Mouse (Mus musculus): Measurements from ENCODE around the gene Mlx.
A peak's percentile ranks its signal among the peaks of the same experiment; 100 is the strongest.
"Not testable (repeated sequence)": the region's sequence is repeated elsewhere in the genome, so short reads cannot be mapped to it uniquely, and the experiment has no call there.

Mlx gene

DNA sequence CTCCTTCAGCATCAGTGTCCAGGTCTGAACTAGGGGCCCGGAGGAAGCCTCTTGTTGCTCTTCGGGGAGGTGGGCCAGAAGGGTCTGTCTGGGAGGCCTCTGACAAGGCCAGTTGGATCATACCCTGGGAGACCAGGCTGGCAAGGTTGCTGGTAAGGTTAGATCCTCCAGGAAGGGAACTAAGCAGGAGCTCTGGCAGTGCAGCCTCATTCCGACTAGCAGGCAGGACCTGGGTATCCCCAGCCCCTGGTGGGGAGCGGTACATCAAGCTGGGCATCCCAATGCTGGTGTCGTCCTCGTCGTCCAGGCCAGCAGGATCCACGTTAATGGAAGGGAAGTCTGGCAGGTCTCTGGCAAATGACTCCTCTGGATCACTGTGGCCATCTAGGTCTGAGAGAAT, 11.2 kb downstream of the Mlx start:
- DNase-seq (ENCODE audit: low read depth, low spot score), result no peak

DNA sequence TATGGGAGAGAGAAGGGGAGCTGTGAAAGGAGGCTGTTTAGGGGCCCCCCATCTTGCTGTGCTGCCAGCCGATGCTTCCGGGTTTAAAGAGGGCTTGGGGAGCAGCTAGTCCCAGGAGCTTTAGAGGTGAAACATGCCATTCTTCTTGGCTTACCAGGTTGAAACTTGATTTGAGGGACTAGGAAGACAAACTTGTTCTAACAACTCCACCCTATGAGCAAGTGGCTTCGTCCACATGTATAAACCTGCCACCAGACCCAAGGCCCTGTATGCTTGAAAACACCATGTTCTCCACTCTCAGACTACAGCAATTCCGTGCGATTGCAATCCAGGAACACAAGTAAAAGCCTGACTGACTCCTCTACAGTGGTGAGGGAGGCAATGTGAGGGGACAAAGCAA, 15.9 kb downstream of the Mlx start:
- no peak for DNase-seq (ENCODE audit: low read depth, low spot score)

DNA sequence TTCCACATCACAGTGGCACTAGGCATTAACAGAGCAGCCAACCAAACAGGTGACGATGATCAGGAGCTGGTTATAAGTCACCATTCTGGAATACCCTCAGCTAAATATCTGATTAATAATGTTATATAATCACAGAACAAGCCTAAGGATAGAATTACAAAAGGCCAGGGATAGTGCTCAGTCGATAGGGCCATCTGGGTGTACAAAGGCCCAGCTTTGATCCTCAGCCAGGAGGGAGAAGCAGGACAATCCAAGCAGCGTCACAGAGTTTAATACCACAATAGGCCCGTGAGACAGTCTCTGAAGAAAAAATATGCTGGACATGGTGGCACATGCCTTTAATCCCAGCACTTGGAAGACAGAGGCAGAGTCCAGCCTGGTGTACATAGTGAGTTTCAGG, 22.3 kb downstream of the Mlx start:
- no peak for DNase-seq (ENCODE audit: low read depth, low spot score)

DNA sequence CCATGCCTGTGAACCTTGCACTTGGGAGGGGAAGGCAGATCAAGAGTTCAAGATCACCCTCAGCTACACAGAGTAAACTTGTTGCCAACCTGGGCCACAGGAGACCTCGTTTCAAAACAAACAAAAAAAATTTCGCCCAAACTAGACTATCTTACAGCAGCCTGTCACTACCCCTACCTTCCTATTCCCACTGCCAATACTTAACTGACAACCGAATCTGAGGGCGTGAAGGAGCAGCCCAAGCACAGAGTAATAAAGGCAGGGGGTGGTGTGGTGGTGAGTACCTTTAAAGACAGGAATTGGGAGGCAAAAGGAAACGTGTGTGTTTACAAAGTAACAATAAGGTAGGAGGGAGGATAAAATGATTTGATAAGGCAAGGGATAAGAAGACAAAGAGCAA, 23.6 kb downstream of the Mlx start:
- DNase-seq (ENCODE audit: low read depth, low spot score), result no peak

DNA sequence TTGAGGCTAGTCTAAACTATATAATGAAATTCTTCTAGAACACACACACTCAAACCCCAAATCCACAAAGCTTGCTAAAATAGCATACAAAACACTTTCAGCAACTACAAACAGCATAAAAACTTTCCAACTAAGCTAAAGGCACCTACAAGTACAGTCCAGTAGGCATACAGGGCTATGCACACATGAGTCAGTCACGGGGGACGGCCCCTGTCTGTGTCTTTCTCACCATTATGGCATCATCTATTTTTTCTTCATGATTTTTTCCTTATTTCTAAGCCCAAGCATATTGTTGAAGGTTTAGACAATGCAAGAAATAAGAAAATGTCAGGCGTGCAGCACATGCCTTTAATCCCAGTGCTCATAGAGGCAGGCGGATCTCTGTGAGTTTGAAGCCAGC, 24.1 kb downstream of the Mlx start:
- DNase-seq (ENCODE audit: low read depth, low spot score), result no peak

DNA sequence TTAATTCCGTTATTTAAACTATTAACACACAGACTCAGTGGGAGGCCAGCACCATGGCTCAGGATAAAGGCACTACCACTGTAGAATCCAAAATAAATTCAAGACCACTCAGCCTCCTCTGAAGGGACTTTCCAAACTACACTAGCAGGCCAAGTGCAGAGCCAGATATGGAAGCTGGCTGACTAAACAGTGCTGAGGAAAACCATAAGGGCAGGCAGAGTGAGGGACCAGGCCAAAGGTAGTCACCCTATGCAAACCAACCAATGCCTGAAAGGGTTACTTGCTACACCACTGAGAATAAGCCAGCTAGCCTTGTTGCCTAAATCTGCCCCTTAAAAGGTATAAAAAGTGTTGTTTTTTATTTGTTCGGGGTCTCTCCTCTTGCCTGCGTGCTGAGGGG, 25.1 kb downstream of the Mlx start:
- no peak for DNase-seq (ENCODE audit: low read depth, low spot score)

DNA sequence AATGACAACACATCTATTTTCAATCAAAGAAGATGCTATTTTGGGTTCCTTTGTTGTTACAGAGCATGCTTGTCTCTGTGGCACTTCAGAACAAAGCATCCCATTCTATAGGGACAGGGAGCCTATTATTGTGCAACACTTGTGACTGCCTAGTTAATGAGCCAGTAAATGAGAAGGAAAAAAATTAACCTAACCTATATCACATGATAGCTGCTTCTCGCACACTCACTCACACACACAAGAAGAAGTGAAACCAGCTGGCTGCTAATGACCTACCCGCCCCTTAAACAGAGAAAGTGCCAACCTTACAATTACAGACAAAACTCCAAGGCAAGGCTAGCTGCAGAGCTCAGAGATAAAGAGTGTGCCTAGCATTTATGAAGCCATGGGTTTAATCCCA, 28.5 kb downstream of the Mlx start:
- DNase-seq (ENCODE audit: low read depth, low spot score), result no peak

DNA sequence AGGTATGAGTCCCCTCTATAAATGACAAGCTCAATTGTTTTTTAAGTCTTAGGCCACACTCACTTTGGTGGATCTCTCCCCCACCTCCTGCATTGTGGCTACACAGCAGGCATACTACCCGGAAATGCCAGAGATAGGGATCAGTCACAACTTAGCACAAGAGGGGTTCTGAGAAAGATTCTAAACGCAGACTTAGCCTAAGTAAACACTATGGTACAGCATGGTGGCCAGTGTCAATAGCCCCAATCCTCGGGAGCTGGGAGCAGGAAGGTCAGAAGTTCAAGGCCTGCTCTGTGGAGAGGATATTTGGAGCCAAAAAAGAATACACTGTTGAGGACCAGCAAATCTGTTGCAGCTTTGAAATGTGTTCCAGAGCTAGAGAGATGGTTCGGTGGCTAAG, 31.0 kb downstream of the Mlx start:
- no peak for DNase-seq (ENCODE audit: low read depth, low spot score)

DNA sequence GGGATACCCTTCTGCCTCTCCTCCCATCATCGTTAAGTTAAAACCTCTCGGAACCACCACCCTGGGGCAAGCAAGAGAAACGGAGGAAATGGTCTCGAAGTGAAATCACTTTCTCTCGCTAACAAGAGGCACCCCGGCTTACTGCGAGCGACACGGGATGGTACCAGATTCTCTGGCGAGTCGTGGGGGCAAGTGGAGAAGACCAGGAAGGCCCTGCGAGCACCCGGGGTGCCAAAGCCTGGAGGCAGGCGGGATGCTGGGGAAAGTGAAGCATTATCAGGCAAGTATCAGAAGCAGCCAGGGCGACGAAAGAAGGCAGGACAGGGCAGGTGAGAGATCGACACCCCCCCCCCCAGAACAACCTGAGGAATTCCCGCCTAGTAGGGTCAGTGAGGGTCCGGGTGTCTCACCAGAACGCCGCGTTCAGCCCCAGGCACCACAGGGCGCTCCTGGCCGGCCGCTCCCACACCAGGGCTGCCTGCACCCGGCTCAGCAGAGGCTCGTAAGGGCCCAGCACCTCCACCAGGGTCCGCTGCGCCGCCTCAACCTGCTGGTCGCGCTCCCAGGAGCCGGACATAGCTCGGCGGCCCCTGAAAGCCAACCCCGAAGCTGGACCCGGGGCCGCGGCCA, 32.2 kb downstream of the Mlx start:
- no peak for DNase-seq (ENCODE audit: low read depth, low spot score)

DNA sequence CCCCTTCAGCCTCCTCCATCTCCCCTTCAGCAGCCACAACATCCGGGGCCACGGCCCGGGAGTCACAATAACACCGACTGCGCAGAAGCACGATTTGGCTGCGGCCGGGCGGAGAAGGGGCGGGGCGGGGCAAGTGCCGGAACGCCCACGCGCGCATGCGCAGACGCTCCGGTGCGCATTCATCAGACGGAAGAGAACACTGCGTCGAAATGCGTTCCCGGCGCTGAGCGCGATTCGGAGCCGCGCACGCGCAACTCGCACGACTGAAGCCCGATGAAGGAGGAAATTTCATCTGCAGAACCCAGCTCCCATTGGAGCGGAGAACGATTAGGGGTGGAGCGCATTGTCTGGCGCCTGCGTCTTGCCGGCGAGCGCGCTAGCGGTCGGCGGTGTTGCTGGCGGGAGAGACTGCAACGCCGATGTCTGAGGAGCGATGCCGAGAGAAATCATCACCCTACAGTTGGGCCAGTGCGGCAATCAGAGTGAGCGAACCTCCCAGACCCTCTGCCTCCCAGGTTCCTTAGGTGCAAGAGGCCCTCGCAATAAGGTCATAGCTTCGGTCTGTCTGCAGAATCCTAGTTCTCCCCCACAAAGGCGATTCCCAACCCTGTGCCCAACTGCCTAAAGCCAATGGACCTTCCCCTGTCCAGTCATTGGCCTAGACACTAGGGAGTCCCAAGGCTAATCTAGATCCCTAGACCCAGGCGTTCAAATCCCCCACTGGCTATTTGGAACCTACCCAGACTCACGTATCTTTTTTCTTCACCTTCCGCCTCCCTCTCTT, 32.9 kb downstream of the Mlx start, which contains the start of the genes Retreg3 and Tubg1:
Gene Retreg3, minus strand, starts transcription at position 133 of the 784 bp plus-strand sequence.
Gene Tubg1, plus strand, starts transcription at position 178 of the 784 bp plus-strand sequence.
- DNase-seq (ENCODE audit: low read depth, low spot score), result peak; percentile 100

DNA sequence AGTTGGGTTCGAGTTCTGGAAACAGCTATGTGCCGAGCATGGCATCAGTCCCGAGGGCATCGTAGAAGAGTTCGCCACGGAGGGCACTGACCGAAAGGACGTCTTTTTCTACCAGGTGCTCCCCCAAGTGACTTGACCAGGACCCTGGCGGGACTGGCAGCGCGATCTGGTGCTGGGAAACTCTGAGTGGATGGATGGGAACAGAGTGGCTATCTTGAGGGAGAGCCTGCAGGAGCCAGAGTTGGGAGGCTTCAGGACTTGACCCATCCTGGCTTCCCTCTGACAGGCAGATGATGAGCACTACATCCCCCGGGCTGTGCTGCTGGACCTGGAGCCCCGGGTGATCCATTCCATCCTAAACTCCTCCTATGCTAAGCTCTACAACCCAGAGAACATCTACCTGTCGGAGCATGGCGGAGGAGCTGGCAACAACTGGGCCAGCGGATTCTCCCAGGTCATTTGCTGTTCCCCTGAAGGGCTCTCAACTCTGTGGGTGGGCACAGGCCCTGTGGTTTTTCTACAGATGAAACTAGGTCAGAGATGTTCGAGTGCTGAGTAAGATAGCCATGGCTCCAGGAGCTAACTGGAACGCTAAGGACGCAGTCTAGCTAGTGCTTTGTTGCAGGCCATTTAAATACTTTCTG, 33.6 kb downstream of the Mlx start:
- no peak for DNase-seq (ENCODE audit: low read depth, low spot score)

DNA sequence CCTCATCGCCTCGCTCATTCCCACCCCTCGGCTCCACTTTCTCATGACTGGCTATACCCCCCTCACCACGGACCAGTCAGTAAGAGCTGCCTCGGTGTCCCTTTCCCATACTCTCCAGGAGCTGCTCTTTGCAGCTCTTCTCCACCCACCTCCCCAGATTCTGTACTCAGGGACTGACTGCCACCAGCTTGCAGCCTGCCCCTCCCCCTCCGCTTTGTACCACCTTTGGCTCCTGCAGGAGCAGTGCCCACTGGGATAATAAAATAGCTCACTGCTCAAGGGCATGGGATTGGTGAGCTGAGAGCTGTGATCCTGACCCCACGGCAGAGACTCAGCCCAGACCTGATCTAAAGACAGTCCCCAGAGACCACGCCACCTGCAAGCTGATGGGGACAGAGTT, 37.4 kb downstream of the Mlx start:
- not testable (repeated sequence) for DNase-seq (ENCODE audit: low read depth, low spot score)

DNA sequence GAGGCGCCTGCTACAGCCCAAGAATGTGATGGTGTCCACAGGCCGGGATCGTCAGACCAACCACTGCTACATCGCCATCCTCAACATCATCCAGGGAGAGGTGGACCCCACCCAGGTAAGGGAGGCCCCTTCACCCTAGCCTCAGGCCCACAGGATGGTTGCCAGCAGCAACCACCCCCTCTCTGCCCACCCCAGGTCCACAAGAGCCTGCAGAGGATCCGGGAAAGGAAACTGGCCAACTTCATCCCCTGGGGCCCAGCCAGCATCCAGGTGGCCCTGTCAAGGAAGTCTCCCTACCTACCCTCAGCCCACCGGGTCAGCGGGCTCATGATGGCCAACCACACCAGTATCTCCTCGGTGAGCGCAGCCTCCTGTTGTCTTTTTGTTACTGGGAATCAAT, 37.9 kb downstream of the Mlx start:
- DNase-seq (ENCODE audit: low read depth, low spot score), result not testable (repeated sequence)

DNA sequence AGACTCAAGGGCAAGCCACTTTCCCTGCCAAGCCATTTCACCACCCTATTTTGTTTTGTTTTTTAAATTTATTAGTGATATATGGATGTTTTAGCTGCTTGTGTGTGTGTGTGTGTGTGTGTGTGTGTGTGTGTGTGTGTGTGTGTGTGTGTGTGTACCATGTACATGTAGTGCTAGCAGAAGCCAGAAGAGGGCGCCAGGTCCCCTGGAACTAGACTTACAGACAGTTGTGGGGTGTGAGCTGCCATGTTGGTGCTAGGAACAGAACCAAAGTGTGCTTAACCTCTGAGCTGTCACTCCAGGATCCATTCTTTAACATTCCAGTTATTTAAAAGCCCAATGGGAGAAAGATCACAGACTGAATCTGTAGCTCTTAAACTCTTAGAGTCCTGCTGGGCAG, 40.0 kb downstream of the Mlx start:
- DNase-seq (ENCODE audit: low read depth, low spot score), result peak; percentile 73

DNA sequence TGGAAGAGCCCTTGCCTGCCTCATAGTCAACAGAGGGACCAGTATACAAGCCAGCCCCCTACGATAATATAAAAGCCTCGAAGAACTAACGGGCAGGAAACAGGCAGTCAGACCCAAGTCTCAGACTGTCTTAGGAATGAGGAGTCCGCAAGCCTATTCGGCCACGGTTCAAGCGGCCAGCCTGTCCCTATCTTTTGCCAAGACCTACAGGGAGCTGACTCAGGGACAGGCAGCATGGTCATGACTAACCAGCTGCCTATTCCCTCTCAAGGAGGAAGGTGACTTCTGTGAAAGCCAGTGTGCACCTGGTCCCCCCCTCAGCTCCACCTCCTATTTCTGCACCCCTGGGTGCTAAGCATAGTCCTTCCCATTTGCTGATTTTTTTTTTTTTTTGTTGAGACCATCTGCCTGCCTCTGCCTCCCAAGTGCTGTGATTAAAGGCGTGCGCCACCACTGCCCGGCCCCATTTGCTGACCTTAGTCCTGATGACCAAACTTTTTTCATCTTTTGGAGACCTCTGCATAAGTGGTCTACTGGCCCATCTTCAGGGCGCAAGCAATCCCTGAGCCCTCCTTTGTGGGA, 42.0 kb downstream of the Mlx start:
- no peak for DNase-seq (ENCODE audit: low read depth, low spot score)

DNA sequence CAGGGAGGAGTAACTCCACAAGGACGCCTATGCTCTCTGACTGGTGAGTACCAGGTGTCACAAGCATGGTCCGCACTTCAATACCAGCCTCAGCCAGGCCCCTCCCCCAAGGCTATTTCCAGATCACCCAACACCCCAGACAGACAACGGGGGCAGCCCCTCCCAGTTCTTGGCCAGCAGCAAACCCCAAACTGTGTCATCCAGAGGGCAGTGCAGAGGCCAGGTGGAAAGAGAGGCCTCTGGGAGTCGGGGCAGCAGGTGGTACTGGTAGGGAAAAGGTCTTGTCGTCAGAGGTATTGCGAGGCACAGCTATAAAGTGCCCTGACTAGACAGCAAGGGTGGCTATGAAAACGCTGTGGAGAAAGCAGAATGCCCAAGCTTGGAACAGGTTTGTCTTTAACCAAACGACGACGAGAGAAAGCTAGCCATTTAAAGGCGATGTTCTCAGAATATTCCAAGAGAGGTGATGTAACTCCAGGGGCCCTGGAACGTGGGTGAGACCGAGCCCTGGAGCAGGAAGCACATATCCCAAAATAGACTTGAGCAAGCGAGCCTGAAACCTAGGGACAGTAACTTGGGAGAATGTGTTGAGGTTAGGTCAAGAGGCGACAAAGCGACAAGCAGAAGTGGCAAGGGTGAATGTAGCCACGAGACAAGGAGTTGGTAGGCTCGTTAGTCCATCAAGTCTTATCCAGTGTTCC, 43.1 kb downstream of the Mlx start:
- no peak for DNase-seq (ENCODE audit: low read depth, low spot score)

DNA sequence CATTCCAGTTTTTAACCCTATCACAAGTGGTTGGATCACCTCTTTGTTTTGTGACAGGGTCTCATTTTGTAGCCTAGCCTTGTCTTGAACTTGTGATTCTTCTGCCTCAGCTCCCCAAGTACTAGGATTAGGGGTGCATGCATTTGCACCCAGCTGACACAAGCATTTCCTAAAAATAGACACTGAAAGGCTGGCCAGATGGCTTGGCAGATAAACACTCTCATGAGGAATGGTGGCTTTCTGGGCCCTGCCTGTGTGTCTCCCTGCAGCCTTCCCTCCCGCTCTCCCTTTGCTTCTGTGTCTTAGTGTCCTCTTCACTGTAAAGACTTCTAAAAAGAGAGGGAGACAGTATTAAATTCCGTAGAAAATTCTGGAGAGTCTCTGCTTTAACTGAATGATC, 44.1 kb downstream of the Mlx start:
- DNase-seq (ENCODE audit: low read depth, low spot score), result no peak

DNA sequence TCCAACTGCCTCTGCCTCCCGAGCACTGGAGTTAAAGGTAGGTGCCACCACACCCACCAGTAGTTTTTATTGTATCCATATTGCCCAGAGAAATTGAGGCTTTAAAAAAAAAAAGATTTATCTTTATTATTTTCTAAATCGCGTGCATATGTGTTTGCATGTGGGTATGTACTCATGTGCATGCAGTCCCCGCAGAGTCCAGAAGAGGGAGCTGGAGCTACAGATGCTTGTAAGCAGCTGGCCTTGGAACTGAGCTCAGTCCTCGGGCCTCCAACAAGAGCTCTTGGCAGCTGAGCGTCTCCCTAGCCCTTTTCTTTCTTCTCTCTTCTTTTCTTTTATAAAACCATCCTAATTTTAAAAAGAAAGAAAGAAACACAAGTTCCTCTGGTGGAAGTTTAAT, 44.6 kb downstream of the Mlx start:
- DNase-seq (ENCODE audit: low read depth, low spot score), result peak; percentile 93

DNA sequence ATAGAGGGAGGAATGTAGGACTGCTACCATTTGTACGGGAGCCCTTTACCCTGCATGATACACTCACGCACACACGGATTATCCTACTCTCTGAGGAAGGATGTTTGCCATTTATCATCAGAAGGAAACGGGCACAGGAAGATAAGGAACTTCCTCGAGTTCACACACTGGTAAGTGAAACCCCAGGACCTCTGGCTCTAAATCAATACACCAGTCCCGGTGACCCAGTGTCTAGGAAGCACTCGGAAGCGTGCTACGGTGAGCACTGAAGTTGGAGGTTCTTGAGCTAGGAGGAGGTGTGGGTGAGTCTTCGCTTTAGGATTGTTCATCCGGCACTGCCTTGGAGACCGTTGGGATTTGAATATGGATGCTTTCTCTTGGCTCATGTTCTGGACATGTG, 46.0 kb downstream of the Mlx start:
- no peak for DNase-seq (ENCODE audit: low read depth, low spot score)

DNA sequence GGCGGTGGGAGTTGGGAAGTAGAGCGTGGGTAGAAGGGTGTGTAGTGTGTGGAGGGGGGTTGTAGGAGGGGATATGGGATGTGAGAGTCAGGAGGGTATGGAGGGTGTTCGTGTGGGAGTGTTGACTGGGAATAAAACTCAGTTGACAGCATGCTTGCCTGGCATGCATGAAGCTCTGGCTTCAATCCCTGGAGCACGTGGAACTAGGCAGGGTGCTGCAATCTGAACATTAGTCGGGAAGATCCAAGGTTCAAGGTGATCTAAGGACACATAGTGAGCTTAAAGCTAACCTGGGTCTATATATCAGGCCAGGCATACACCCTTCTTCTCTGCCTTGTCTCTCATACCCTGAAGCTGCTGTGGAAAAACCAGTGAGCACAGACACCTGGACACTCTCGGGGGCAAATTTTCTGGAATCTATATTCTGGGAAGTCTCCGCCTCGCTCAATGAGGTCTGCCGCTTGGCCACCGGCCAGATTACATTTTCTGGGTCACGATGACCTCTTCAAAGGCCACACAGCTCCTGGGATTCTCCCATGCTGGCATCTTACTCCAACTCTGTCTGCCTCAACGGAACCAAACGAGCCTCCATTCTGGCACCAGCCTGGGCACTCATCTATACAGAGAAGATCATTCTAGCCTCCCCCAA, 47.3 kb downstream of the Mlx start:
- DNase-seq (ENCODE audit: low read depth, low spot score), result no peak

DNA sequence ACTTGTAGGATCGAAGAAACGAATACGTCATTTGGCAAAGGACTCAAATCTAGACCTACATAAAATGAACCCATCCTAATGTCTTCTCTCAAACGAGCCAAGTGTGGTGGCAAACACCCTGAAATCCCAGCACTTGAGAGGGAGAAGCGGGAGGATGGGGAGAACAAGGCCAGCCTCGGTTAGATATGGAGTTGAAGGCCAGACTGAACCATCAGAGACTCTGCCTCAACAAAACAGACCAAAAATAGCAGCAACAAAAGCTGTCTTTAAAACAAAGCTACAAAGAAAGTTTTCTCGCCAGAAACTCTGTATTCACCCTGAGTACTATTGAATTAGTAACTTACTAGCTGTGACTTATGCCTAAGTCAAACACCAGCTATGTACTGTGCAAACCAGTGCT, 49.9 kb downstream of the Mlx start:
- no peak for DNase-seq (ENCODE audit: low read depth, low spot score)

All from ES-CJ7 (cell line).